Mouse (Mus musculus) kidney, postnatal 25 days (tissue): ENCODE results near the gene Sgk2.

ENCODE experiments used
- DNase-seq, 2 experiments: peaks; one replicate each; pipeline ENCODE4 v3.0.0; 2021; ENCODE audit warnings: mixed read lengths in 2 of 2

Sgk2 gene

GRCm38 (mm10) chr2:163061203-163062118 lies 74.3 kb downstream of the Sgk2 start:
- DNase-seq: no peak

GRCm38 (mm10) chr2:163062119-163062508 lies 75.0 kb downstream of the Sgk2 start:
- no peak for DNase-seq
